Mouse (Mus musculus): Measurements from ENCODE around the gene Prss1. TPM values are rescaled to one million over a fixed set of nuclear protein-coding genes. Genes with fewer than 3 reads are reported as not detected.
"Not testable (repeated sequence)": the region's sequence is repeated elsewhere in the genome, so short reads cannot be mapped to it uniquely, and the experiment has no call there.

Prss1 gene
- not detected in 2 replicates for polyA plus RNA-seq (2014; fragmentation: Nextera tagmentation; extraction: Ambion mirVana)

- H3K9ac ChIP-seq (ENCODE audit: low read length); H3K4me1 ChIP-seq (ENCODE audit: control insufficient read depth, insufficient read depth, low read length); H3K36me3 ChIP-seq (ENCODE audit: control insufficient read depth, insufficient read depth, low read length); H3K4me3 ChIP-seq (ENCODE audit: low read depth, low read length); ATAC-seq (ENCODE audit: insufficient read depth, low FRiP score, low TSS enrichment); H3K9me3 ChIP-seq (ENCODE audit: control insufficient read depth, low read length); H3K27ac ChIP-seq (ENCODE audit: low read depth, low read length); DNase-seq (ENCODE audit: low spot score); H3K4me2 ChIP-seq (ENCODE audit: low read depth); H3K27me3 ChIP-seq (ENCODE audit: control insufficient read depth, insufficient read depth, low read length): not testable (repeated sequence)
Measured at GRCm38 (mm10) chr6:41458632-41459031, at the start of gene Prss1. TSS of gene Prss1 (plus strand) at chr6:41458932.

DNA sequence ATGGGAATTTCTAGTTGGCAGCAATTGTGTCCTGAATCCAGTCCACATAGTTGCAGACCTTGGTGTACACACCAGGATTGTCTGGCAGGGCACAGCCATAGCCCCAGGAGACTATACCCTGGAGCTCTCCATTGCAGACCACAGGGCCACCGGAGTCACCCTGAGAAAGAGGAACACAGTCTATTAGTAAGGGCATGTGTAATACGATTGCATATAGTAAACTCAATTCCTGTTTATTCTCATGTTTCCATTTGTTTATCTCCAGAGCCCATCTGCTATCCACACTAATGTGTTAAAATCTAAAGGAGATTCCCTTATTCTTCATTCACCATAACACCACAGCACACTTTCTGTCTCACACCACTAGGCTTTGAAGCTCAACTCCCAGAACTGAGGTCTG, 16.5 kb upstream of the Prss1 start:
- not testable (repeated sequence) for H3K27ac ChIP-seq (ENCODE audit: low read depth, low read length); H3K4me1 ChIP-seq (ENCODE audit: control insufficient read depth, insufficient read depth, low read length); H3K9ac ChIP-seq (ENCODE audit: low read length); H3K27me3 ChIP-seq (ENCODE audit: control insufficient read depth, insufficient read depth, low read length); H3K4me3 ChIP-seq (ENCODE audit: low read depth, low read length); DNase-seq (ENCODE audit: low spot score); H3K9me3 ChIP-seq (ENCODE audit: control insufficient read depth, low read length); H3K4me2 ChIP-seq (ENCODE audit: low read depth); H3K36me3 ChIP-seq (ENCODE audit: control insufficient read depth, insufficient read depth, low read length); ATAC-seq (ENCODE audit: insufficient read depth, low FRiP score, low TSS enrichment)
- 86% methylated on average over 1 of the region's 2 CpGs for WGBS

- not testable (repeated sequence) for ATAC-seq (ENCODE audit: insufficient read depth, low FRiP score, low TSS enrichment); H3K27ac ChIP-seq (ENCODE audit: low read depth, low read length); H3K9me3 ChIP-seq (ENCODE audit: control insufficient read depth, low read length); H3K27me3 ChIP-seq (ENCODE audit: control insufficient read depth, insufficient read depth, low read length); H3K4me2 ChIP-seq (ENCODE audit: low read depth); H3K36me3 ChIP-seq (ENCODE audit: control insufficient read depth, insufficient read depth, low read length); H3K4me3 ChIP-seq (ENCODE audit: low read depth, low read length); H3K9ac ChIP-seq (ENCODE audit: low read length); H3K4me1 ChIP-seq (ENCODE audit: control insufficient read depth, insufficient read depth, low read length); DNase-seq (ENCODE audit: low spot score)
Measured at GRCm38 (mm10) chr6:41446045-41446444, 12.7 kb upstream of the Prss1 start, which contains the start of gene Gm10334. TSS of gene Gm10334 (minus strand) at chr6:41446145.

DNA sequence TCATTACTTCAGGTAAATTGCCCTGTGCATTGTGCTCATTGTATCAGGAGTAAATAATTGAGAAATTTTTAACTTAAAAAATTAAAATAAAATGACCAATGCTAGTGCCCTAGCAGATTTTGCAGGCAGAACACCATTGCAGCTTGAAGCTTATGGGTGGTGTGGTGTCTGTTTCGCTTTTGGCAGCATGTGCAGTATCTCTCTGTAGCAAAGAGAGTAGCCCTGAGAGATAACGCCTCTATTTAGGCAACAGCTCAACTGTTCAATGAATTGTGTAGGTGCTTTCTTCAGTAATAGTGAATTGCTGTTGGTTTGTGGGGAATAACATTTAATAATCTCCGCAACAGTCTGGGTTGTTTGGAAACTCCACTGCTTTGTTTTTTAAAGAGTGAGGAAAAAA, 40.6 kb downstream of the Prss1 start:
- Histone ChIP-seq H3K27ac (ENCODE audit: low read depth, low read length) (no peak overlapping the region), H3K4me2 (ENCODE audit: low read depth) (no peak overlapping the region), H3K36me3 (ENCODE audit: control insufficient read depth, insufficient read depth, low read length) (no peaks in the 10 kb centered on the region), H3K9me3 (ENCODE audit: control insufficient read depth, low read length) (no peaks in the 10 kb centered on the region), H3K4me1 (ENCODE audit: control insufficient read depth, insufficient read depth, low read length) (no peaks in the 10 kb centered on the region), H3K9ac (ENCODE audit: low read length) (no peak overlapping the region), H3K4me3 (ENCODE audit: low read depth, low read length) (no peak overlapping the region), H3K27me3 (ENCODE audit: control insufficient read depth, insufficient read depth, low read length) (no peaks in the 10 kb centered on the region)
- ATAC-seq (ENCODE audit: insufficient read depth, low FRiP score, low TSS enrichment) (no peak), DNase-seq (ENCODE audit: low spot score) (no peak)
- 81% methylated on average over 3 of the region's 3 CpGs for WGBS

- no peaks in the 10 kb centered on the region for H3K9me3 ChIP-seq (ENCODE audit: control insufficient read depth, low read length)
- H3K4me3 ChIP-seq (ENCODE audit: low read depth, low read length), result no peak overlapping the region
- H3K36me3 ChIP-seq (ENCODE audit: control insufficient read depth, insufficient read depth, low read length), result no peaks in the 10 kb centered on the region
- no peak overlapping the region for H3K27ac ChIP-seq (ENCODE audit: low read depth, low read length)
- no peak overlapping the region for H3K9ac ChIP-seq (ENCODE audit: low read length)
- H3K4me1 ChIP-seq (ENCODE audit: control insufficient read depth, insufficient read depth, low read length), result no peaks in the 10 kb centered on the region
- WGBS, result 85% methylated on average over 2 of the region's 2 CpGs
- no peak overlapping the region for H3K4me2 ChIP-seq (ENCODE audit: low read depth)
- H3K27me3 ChIP-seq (ENCODE audit: control insufficient read depth, insufficient read depth, low read length), result no peaks in the 10 kb centered on the region
- DNase-seq (ENCODE audit: low spot score), result no peak
- ATAC-seq (ENCODE audit: insufficient read depth, low FRiP score, low TSS enrichment), result no peak
Measured at GRCm38 (mm10) chr6:41504915-41505314, 46.2 kb downstream of the Prss1 start.

- Histone ChIP-seq H3K4me3 (ENCODE audit: low read depth, low read length) (no peak overlapping the region), H3K27ac (ENCODE audit: low read depth, low read length) (no peak overlapping the region), H3K9me3 (ENCODE audit: control insufficient read depth, low read length) (no peaks in the 10 kb centered on the region), H3K4me1 (ENCODE audit: control insufficient read depth, insufficient read depth, low read length) (no peaks in the 10 kb centered on the region), H3K36me3 (ENCODE audit: control insufficient read depth, insufficient read depth, low read length) (no peaks in the 10 kb centered on the region), H3K27me3 (ENCODE audit: control insufficient read depth, insufficient read depth, low read length) (no peaks in the 10 kb centered on the region), H3K4me2 (ENCODE audit: low read depth) (no peak overlapping the region), H3K9ac (ENCODE audit: low read length) (no peak overlapping the region)
- DNase-seq (ENCODE audit: low spot score) (no peak), ATAC-seq (ENCODE audit: insufficient read depth, low FRiP score, low TSS enrichment) (no peak)
- 80% methylated on average over 6 of the region's 6 CpGs for WGBS
Measured at GRCm38 (mm10) chr6:41505323-41505722, 46.6 kb downstream of the Prss1 start.

Other genes with a start within 250 kb of the Prss1 start
- gene Try4, start 156.7 kb upstream of the Prss1 start, polyA plus RNA-seq (2014; fragmentation: Nextera tagmentation; extraction: Ambion mirVana), result not detected in 2 replicates
- 0.40 TPM in 1 of 2 replicates, not detected in the other for gene Try5, start 142.1 kb upstream of the Prss1 start, polyA plus RNA-seq (2014; fragmentation: Nextera tagmentation; extraction: Ambion mirVana)
- gene Try10, start 104.8 kb upstream of the Prss1 start, polyA plus RNA-seq (2014; fragmentation: Nextera tagmentation; extraction: Ambion mirVana), result not detected in 2 replicates
- not detected in 2 replicates for gene Prss3, start 81.3 kb upstream of the Prss1 start, polyA plus RNA-seq (2014; fragmentation: Nextera tagmentation; extraction: Ambion mirVana)
- gene Gm5771, start 66.6 kb upstream of the Prss1 start, polyA plus RNA-seq (2014; fragmentation: Nextera tagmentation; extraction: Ambion mirVana), result not detected in 2 replicates
- gene Gm10334, start 12.8 kb upstream of the Prss1 start, polyA plus RNA-seq (2014; fragmentation: Nextera tagmentation; extraction: Ambion mirVana), result not detected in 2 replicates
- not detected in 2 replicates for gene Prss2, start 62.9 kb downstream of the Prss1 start, polyA plus RNA-seq (2014; fragmentation: Nextera tagmentation; extraction: Ambion mirVana)
- gene Ephb6, start 146.6 kb downstream of the Prss1 start, polyA plus RNA-seq (2014; fragmentation: Nextera tagmentation; extraction: Ambion mirVana), result 10.4 and 10.8 TPM in 2 replicates
- gene Trpv6, start 177.5 kb downstream of the Prss1 start, polyA plus RNA-seq (2014; fragmentation: Nextera tagmentation; extraction: Ambion mirVana), result 0.31 and 0.37 TPM in 2 replicates
- not detected in 2 replicates for gene Trpv5, start 221.8 kb downstream of the Prss1 start, polyA plus RNA-seq (2014; fragmentation: Nextera tagmentation; extraction: Ambion mirVana)
- not detected in 2 replicates for gene Llcfc1, start 225.5 kb downstream of the Prss1 start, polyA plus RNA-seq (2014; fragmentation: Nextera tagmentation; extraction: Ambion mirVana)
- gene Kel, start 245.4 kb downstream of the Prss1 start, polyA plus RNA-seq (2014; fragmentation: Nextera tagmentation; extraction: Ambion mirVana), result 7.7 and 9.4 TPM in 2 replicates

Data from neural tube, embryonic 11.5 days (tissue).